Mouse (Mus musculus): ENCODE measurements around the gene Zfp977. TPM values are rescaled to one million over a fixed set of nuclear protein-coding genes. Genes with fewer than 3 reads are reported as not detected.

Gene Zfp977
- polyA plus RNA-seq (2015; fragmentation: Nextera tagmentation; extraction: Ambion mirVana), result 0.63 and 1.1 TPM in 2 replicates

DNA sequence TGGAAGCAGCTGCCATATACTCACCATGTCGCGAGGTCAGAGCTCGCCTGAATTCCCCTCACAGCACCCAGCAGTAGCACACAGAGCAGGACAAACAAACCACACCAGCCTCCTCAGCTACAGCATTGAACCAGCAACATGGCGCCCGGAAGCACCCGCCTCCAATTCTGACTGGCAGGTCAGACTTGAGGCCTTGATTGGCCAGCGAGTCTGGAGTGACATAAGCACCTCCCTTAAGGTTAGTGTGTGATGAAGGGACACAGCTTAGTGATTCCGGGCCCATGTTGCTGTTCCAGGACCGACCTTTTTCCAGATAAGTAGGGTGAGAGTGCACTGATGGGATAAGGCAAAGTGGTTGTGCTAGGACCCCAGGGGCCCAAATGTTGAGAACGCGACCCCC, at the start of gene Zfp977:
Gene Zfp977 (minus strand): TSS at position 135 of the 400 bp plus-strand sequence.

DNA sequence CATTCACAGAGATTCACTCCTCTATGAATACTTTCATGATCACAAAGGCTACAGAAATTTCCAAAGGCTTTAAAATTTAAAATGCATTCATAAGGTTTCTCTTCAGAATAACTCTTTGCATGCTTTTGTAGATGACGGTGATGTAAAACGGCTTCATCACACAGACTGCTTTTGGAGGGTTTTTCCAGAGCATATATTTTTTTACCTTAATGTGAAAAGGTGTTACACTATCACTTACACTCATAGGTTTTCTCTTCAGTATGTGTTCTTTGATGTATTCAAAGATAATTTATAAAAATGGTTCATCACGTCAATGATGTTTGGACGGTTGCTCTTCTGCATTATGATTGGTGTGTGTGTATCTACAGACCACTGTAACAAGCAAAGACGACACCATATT, 13.9 kb downstream of the Zfp977 start, which contains the start of gene Gm21028:
Gene Gm21028 (minus strand): TSS at position 101 of the 400 bp plus-strand sequence.

Small RNA genes within 50 kb of the gene (microRNA-seq; reads per million reads assigned to microRNA genes)
- gene Gm24938 (ENCODE audit: borderline replicate concordance, insufficient number of aligned reads), result not detected

Other genes starting within 250 kb of the Zfp977 start
- gene 4933421I07Rik, start 144.4 kb downstream of the Zfp977 start, polyA plus RNA-seq (2015; fragmentation: Nextera tagmentation; extraction: Ambion mirVana), result not detected in 2 replicates
- gene Zfp141, start 86.8 kb downstream of the Zfp977 start, polyA plus RNA-seq (2015; fragmentation: Nextera tagmentation; extraction: Ambion mirVana), result 5.5 and 6.1 TPM in 2 replicates
- not detected in 2 replicates for gene Gm21028, start 14.0 kb downstream of the Zfp977 start, polyA plus RNA-seq (2015; fragmentation: Nextera tagmentation; extraction: Ambion mirVana)
- gene Zfp976, start 50.0 kb upstream of the Zfp977 start, polyA plus RNA-seq (2015; fragmentation: Nextera tagmentation; extraction: Ambion mirVana), result 1.5 and 2.0 TPM in 2 replicates
- gene Zfp975, start 100.2 kb upstream of the Zfp977 start, polyA plus RNA-seq (2015; fragmentation: Nextera tagmentation; extraction: Ambion mirVana), result 4.8 and 6.4 TPM in 2 replicates
- gene Gm17067, start 134.5 kb upstream of the Zfp977 start, polyA plus RNA-seq (2015; fragmentation: Nextera tagmentation; extraction: Ambion mirVana), result not detected in 2 replicates
- gene Vmn2r62, start 201.0 kb upstream of the Zfp977 start, polyA plus RNA-seq (2015; fragmentation: Nextera tagmentation; extraction: Ambion mirVana), result not detected in 2 replicates